Mouse (Mus musculus): ENCODE measurements around the gene Glra1.

GRCm38 (mm10) chr11:55485443-55485842 is 122.6 kb downstream of the Glra1 start:
- TF ChIP-seq CTCF (IDR thresholded peaks at IDR 0.05; ENCODE audit: low read depth, low read length) (no peak), POLR2A (IDR thresholded peaks at IDR 0.05; ENCODE audit: insufficient read depth, low read length) (no peak)

Measured in ES-Bruce4 (cell line).